Mouse (Mus musculus) brown adipose tissue, adult 24 weeks (tissue): ENCODE measurements around the gene Rims1. TPM values are rescaled to one million over a fixed set of nuclear protein-coding genes. Genes with fewer than 3 reads are reported as not detected.

Source experiments
- H3K27ac ChIP-seq: fragments of 200-500 bp; replicated peaks from 2 replicates; pipeline ENCODE4 v1.5.1; 2012; ENCODE audit warnings: low read depth, mild to moderate bottlenecking, low read length
- H3K4me1 ChIP-seq: fragments of 200-500 bp; 2 replicates; pipeline ENCODE4 v1.6.1; 2012; ENCODE audit warnings: low read length, mixed read lengths; ENCODE audit not compliant: control insufficient read depth, insufficient read depth, insufficient read length
- H3K4me3 ChIP-seq: fragments of 200-500 bp; 2 replicates; pipeline ENCODE4 v1.5.1; 2012; ENCODE audit warnings: low read depth, mild to moderate bottlenecking, low read length, moderate library complexity; ENCODE audit not compliant: insufficient read depth
- polyA plus RNA-seq: library from polyadenylated mRNA; stranded (reverse); fragments of >200 nt; gene quantifications from 2 replicates; pipeline ENCODE4 v1.2.4, GENCODE M21; 2012; ENCODE audit not compliant: missing spikeins, insufficient read depth, insufficient read length

Rims1 gene
- polyA plus RNA-seq, 1 experiment, result not detected

GRCm38 (mm10) chr1:22737491-22737890 lies 68.3 kb downstream of the Rims1 start:
- H3K4me3 ChIP-seq, result no peak overlapping the region
- no peak overlapping the region for H3K27ac ChIP-seq
- no peaks in the 10 kb centered on the region for H3K4me1 ChIP-seq

- Histone ChIP-seq H3K4me3 (no peak overlapping the region), H3K4me1 (no peaks in the 10 kb centered on the region), H3K27ac (no peak overlapping the region)
Measured at GRCm38 (mm10) chr1:22734429-22734828, 71.4 kb downstream of the Rims1 start.

- H3K4me3 ChIP-seq, result no peak overlapping the region
- no peaks in the 10 kb centered on the region for H3K4me1 ChIP-seq
- H3K27ac ChIP-seq, result no peak overlapping the region
Measured at GRCm38 (mm10) chr1:22733281-22733680, 72.5 kb downstream of the Rims1 start.

GRCm38 (mm10) chr1:22728207-22728606 lies 77.6 kb downstream of the Rims1 start:
- Histone ChIP-seq H3K4me3 (no peak overlapping the region), H3K4me1 (no peaks in the 10 kb centered on the region; the same call in 1 of the 2 replicates), H3K27ac (no peak overlapping the region)

- Histone ChIP-seq H3K27ac (no peak overlapping the region), H3K4me1 (no peaks in the 10 kb centered on the region)
Measured at GRCm38 (mm10) chr1:22721706-22722105, 84.1 kb downstream of the Rims1 start.

GRCm38 (mm10) chr1:22720714-22721113 lies 85.1 kb downstream of the Rims1 start:
- Histone ChIP-seq H3K4me1 (no peaks in the 10 kb centered on the region), H3K4me3 (no peak overlapping the region), H3K27ac (no peak overlapping the region)

More at GRCm38 (mm10) chr1:22721706-22722105, 84.1 kb downstream of the Rims1 start:
- H3K4me3 ChIP-seq, result no peak overlapping the region

- no peak overlapping the region for H3K27ac ChIP-seq
- no peaks in the 10 kb centered on the region for H3K4me1 ChIP-seq
- H3K4me3 ChIP-seq, result no peak overlapping the region
Measured at GRCm38 (mm10) chr1:22709461-22709860, 96.3 kb downstream of the Rims1 start.

GRCm38 (mm10) chr1:22695046-22695445 lies 110.7 kb downstream of the Rims1 start:
- no peaks in the 10 kb centered on the region for H3K4me1 ChIP-seq
- H3K27ac ChIP-seq, result no peak overlapping the region
- H3K4me3 ChIP-seq, result no peak overlapping the region

- Histone ChIP-seq H3K27ac (no peak overlapping the region), H3K4me1 (no peaks in the 10 kb centered on the region), H3K4me3 (no peak overlapping the region)
Measured at GRCm38 (mm10) chr1:22694514-22694913, 111.3 kb downstream of the Rims1 start.

GRCm38 (mm10) chr1:22683455-22683854 lies 122.3 kb downstream of the Rims1 start:
- no peak overlapping the region for H3K4me3 ChIP-seq
- no peak overlapping the region for H3K27ac ChIP-seq
- no peaks in the 10 kb centered on the region for H3K4me1 ChIP-seq

GRCm38 (mm10) chr1:22664196-22664595 lies 141.6 kb downstream of the Rims1 start:
- no peaks in the 10 kb centered on the region for H3K4me1 ChIP-seq
- H3K4me3 ChIP-seq, result no peak overlapping the region
- no peak overlapping the region for H3K27ac ChIP-seq

GRCm38 (mm10) chr1:22661825-22662224 lies 144.0 kb downstream of the Rims1 start:
- Histone ChIP-seq H3K27ac (no peak overlapping the region), H3K4me3 (no peak overlapping the region), H3K4me1 (no peaks in the 10 kb centered on the region)

- no peak overlapping the region for H3K4me3 ChIP-seq
- H3K27ac ChIP-seq, result no peak overlapping the region
- no peaks in the 10 kb centered on the region for H3K4me1 ChIP-seq
Measured at GRCm38 (mm10) chr1:22655983-22656382, 149.8 kb downstream of the Rims1 start.

GRCm38 (mm10) chr1:22654903-22655302 lies 150.9 kb downstream of the Rims1 start:
- H3K4me3 ChIP-seq, result no peak overlapping the region
- H3K27ac ChIP-seq, result no peak overlapping the region
- no peaks in the 10 kb centered on the region for H3K4me1 ChIP-seq

- H3K4me1 ChIP-seq, result no peaks in the 10 kb centered on the region
- no peak overlapping the region for H3K4me3 ChIP-seq
- no peak overlapping the region for H3K27ac ChIP-seq
Measured at GRCm38 (mm10) chr1:22650588-22650987, 155.2 kb downstream of the Rims1 start.

GRCm38 (mm10) chr1:22649432-22649831 lies 156.4 kb downstream of the Rims1 start:
- Histone ChIP-seq H3K4me1 (no peaks in the 10 kb centered on the region), H3K4me3 (no peak overlapping the region), H3K27ac (no peak overlapping the region)

GRCm38 (mm10) chr1:22645257-22645656 lies 160.5 kb downstream of the Rims1 start:
- Histone ChIP-seq H3K4me1 (no peaks in the 10 kb centered on the region), H3K4me3 (no peak overlapping the region), H3K27ac (no peak overlapping the region)
